Mouse (Mus musculus) stomach, embryonic 14.5 days (tissue): ENCODE measurements around the gene Olfr38. TPM values are rescaled to one million over a fixed set of nuclear protein-coding genes. Genes with fewer than 3 reads are reported as not detected.

Experiments used
- ATAC-seq: fragments of 200-750 bp; cut with Nextera tagmentation; 2 replicates; pipeline ENCODE4 v1.8.0; 2017; ENCODE audit warnings: low read depth, moderate TSS enrichment; ENCODE audit not compliant: insufficient number of reproducible peaks, insufficient read depth, low FRiP score
- H3K27ac ChIP-seq: fragments of 300-500 bp; sonication (generic); 2 replicates; pipeline ENCODE4 v1.5.1; 2014; ENCODE audit warnings: mild to moderate bottlenecking, low read length, moderate library complexity, mixed read lengths
- H3K27me3 ChIP-seq: fragments of 300-500 bp; sonication (generic); 2 replicates; pipeline ENCODE4 v1.6.1; 2014; ENCODE audit warnings: low read length, control low read depth, mixed read lengths; ENCODE audit not compliant: control insufficient read depth, insufficient read depth
- H3K36me3 ChIP-seq: fragments of 300-500 bp; sonication (generic); 2 replicates; pipeline ENCODE4 v1.6.1; 2014; ENCODE audit warnings: mild to moderate bottlenecking, control low read depth, low read length, moderate library complexity, mixed read lengths; ENCODE audit not compliant: control insufficient read depth, insufficient read depth
- H3K4me1 ChIP-seq: fragments of 300-500 bp; sonication (generic); 2 replicates; pipeline ENCODE4 v1.6.1; 2014; ENCODE audit warnings: low read length, control low read depth, mixed read lengths; ENCODE audit not compliant: control insufficient read depth, insufficient read depth
- H3K4me2 ChIP-seq: fragments of 300-500 bp; sonication (generic); replicated peaks from 2 replicates; pipeline ENCODE4 v1.6.1; 2014; ENCODE audit warnings: low read depth, low read length, control low read depth
- H3K4me3 ChIP-seq: fragments of 300-500 bp; sonication (generic); 2 replicates; pipeline ENCODE4 v1.5.1; 2014; ENCODE audit warnings: low read depth, low read length, control low read depth
- H3K9ac ChIP-seq: fragments of 300-500 bp; sonication (generic); replicated peaks from 2 replicates; pipeline ENCODE4 v1.6.1; 2014; ENCODE audit warnings: low read depth, mild to moderate bottlenecking, control low read depth, low read length, moderate library complexity, mixed read lengths
- H3K9me3 ChIP-seq: fragments of 300-500 bp; sonication (generic); 2 replicates; pipeline ENCODE4 v1.6.1; 2016; ENCODE audit warnings: low read depth, low read length, control low read depth; ENCODE audit not compliant: control insufficient read depth
- WGBS: fragments of 180-500 bp; shearing (Covaris S2); extraction: QIAGEN DNeasy Blood & Tissue Kit; methylation state at CpG from one replicate; pipeline ENCODE4 v1.1.7; 2014; 5-methylcytosine and 5-hydroxymethylcytosine counted together
- polyA plus RNA-seq: library from polyadenylated mRNA; unstranded; fragments of >200 nt; fragmentation: Nextera tagmentation; extraction: Ambion mirVana; gene quantifications from 2 replicates; pipeline ENCODE4 v1.2.1, GENCODE M21; 2014

Olfr38 gene
- polyA plus RNA-seq, 1 experiment from 2014 or later: not detected

DNA sequence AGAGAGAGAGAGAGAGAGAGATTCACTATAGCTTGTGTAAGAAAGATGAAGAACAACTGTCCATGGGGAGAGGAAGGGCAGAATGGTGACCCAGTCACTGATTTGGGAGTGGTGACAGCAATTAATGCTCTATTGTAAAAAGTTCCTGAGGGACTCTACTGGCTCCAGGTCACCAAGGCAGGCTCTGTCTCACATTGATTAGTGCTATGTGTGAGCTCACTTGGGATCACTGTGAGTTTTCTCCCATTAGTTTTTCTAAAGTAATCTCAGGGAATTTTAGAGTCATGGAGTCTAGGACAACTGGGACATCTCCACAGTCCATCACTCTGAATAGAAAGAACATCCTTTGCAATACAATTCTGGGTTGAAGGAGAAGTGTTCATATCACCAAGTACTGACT, 28.6 kb downstream of the Olfr38 start, which contains the start of gene Olfr452:
TSS of gene Olfr452 (plus strand) at position 301 of the 400 bp plus-strand sequence.
- no peak within 1 kb of the TSS for H3K27ac ChIP-seq
- no peak for ATAC-seq
- no peaks in the 10 kb centered on the region for H3K4me1 ChIP-seq

GRCm38 (mm10) chr6:42790247-42790948, 34.2 kb downstream of the Olfr38 start:
- WGBS: 48% methylated on average over 4 of the region's 4 CpGs
- Histone ChIP-seq H3K36me3 (no peaks in the 10 kb centered on the region), H3K4me2 (no peak overlapping the region), H3K4me1 (no peaks in the 10 kb centered on the region), H3K27ac (no peak overlapping the region), H3K4me3 (no peak overlapping the region), H3K27me3 (no peaks in the 10 kb centered on the region), H3K9me3 (no peaks in the 10 kb centered on the region), H3K9ac (no peak overlapping the region)
- no peak for ATAC-seq

More for the DNA sequence above, 28.6 kb downstream of the Olfr38 start, which contains the start of gene Olfr452:
- H3K9ac ChIP-seq: no peak within 1 kb of the TSS
- H3K4me3 ChIP-seq: no peak within 1 kb of the TSS
- no peaks in the 10 kb centered on the region for H3K36me3 ChIP-seq
- no peaks in the 10 kb centered on the region for H3K27me3 ChIP-seq
- H3K9me3 ChIP-seq: no peaks in the 10 kb centered on the region
- H3K4me2 ChIP-seq: no peak within 1 kb of the TSS

GRCm38 (mm10) chr6:42790949-42791556, 34.8 kb downstream of the Olfr38 start:
- Histone ChIP-seq H3K9ac (no peak overlapping the region), H3K9me3 (no peaks in the 10 kb centered on the region), H3K4me2 (no peak overlapping the region), H3K4me3 (no peak overlapping the region), H3K27ac (no peak overlapping the region), H3K4me1 (no peaks in the 10 kb centered on the region), H3K36me3 (no peaks in the 10 kb centered on the region), H3K27me3 (no peaks in the 10 kb centered on the region)
- ATAC-seq: no peak
- WGBS: 68% methylated on average over 9 of the region's 9 CpGs

DNA sequence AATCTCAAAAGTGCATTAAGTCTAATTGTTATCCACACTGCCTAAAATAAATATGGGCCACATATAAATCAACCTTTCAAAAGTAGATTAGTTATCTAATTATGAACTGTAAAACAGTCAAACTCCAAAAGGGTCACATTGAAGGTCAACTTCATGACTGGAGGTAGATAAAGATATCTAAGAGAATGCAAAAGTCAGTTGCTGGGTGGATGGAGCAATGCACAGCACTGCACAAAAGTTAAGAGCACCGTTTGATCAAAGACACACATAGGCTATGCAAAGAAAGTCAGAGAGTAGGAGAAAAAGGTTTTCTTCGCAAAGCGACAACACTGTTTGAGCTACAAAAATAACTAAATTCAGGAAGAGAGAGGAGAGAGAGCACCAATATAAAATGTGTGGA, 38.8 kb downstream of the Olfr38 start:
- Histone ChIP-seq H3K9ac (no peak overlapping the region), H3K4me1 (no peaks in the 10 kb centered on the region), H3K27ac (no peak overlapping the region), H3K4me2 (no peak overlapping the region), H3K9me3 (no peaks in the 10 kb centered on the region), H3K36me3 (no peaks in the 10 kb centered on the region), H3K27me3 (no peaks in the 10 kb centered on the region), H3K4me3 (no peak overlapping the region)
- ATAC-seq: peak; percentile 70
- 75% methylated on average over 3 of the region's 3 CpGs for WGBS

DNA sequence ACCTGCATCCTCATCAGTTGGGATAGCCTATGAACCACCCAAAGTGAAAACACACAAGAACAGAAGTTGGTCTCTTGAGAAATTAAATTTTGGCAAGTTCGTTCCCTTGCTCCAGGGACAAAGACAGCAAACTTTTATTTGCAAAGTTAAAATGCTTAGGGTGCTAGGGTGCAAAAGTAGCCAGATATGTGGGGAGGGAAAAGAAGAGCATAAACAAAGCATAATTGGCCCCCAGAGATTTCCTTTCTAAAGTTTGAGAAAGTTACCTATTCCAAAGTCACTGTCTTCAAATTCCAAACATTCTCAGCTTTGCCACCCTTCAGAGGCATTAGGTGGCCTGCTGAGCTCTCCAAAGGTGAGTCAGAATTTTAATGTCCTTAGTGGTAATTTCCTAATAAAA, 55.4 kb downstream of the Olfr38 start, which contains the start of gene Olfr450:
TSS of gene Olfr450 (plus strand) at position 301 of the 400 bp plus-strand sequence.
- H3K27me3 ChIP-seq: no peaks in the 10 kb centered on the region
- 79% methylated on average over 1 of the region's 1 CpGs for WGBS
- no peak within 1 kb of the TSS for H3K27ac ChIP-seq
- H3K9me3 ChIP-seq: no peaks in the 10 kb centered on the region
- no peaks in the 10 kb centered on the region for H3K36me3 ChIP-seq
- no peak for ATAC-seq
- no peaks in the 10 kb centered on the region for H3K4me1 ChIP-seq
- no peak within 1 kb of the TSS for H3K4me3 ChIP-seq
- no peak within 1 kb of the TSS for H3K9ac ChIP-seq
- no peak within 1 kb of the TSS for H3K4me2 ChIP-seq

Other genes starting within 250 kb of the Olfr38 start
- gene Olfr455, start 208.8 kb upstream of the Olfr38 start, polyA plus RNA-seq: not detected in 2 replicates
- gene Tcaf3, start 158.7 kb upstream of the Olfr38 start, polyA plus RNA-seq: not detected in 2 replicates
- gene Tcaf2, start 111.2 kb upstream of the Olfr38 start, polyA plus RNA-seq: 7.1 and 8.5 TPM in 2 replicates
- 101 and 104 TPM in 2 replicates for gene Tcaf1, start 46.3 kb upstream of the Olfr38 start, polyA plus RNA-seq
- gene Olfr453, start 17.0 kb upstream of the Olfr38 start, polyA plus RNA-seq: not detected in 2 replicates
- gene Olfr452, start 28.7 kb downstream of the Olfr38 start, polyA plus RNA-seq: not detected in 2 replicates
- gene Olfr450, start 55.5 kb downstream of the Olfr38 start, polyA plus RNA-seq: not detected in 2 replicates
- not detected in 2 replicates for gene Olfr449, start 78.0 kb downstream of the Olfr38 start, polyA plus RNA-seq
- not detected in 2 replicates for gene Olfr448, start 134.0 kb downstream of the Olfr38 start, polyA plus RNA-seq
- gene Olfr447, start 152.5 kb downstream of the Olfr38 start, polyA plus RNA-seq: not detected in 2 replicates
- gene Olfr446, start 165.0 kb downstream of the Olfr38 start, polyA plus RNA-seq: not detected in 2 replicates
- gene Olfr444, start 192.7 kb downstream of the Olfr38 start, polyA plus RNA-seq: not detected in 2 replicates